Mouse (Mus musculus): ENCODE measurements around the gene Sf3a1.

The Sf3a1 gene

GRCm38 (mm10) chr11:4134986-4135935 is 24.9 kb upstream of the Sf3a1 start, which contains the start of gene Rnf215:
Gene Rnf215 (plus strand): TSS chr11:4135202.
- whole genome bisulfite sequencing, result under 1% methylated on average over 66 of the region's 66 CpGs

DNA sequence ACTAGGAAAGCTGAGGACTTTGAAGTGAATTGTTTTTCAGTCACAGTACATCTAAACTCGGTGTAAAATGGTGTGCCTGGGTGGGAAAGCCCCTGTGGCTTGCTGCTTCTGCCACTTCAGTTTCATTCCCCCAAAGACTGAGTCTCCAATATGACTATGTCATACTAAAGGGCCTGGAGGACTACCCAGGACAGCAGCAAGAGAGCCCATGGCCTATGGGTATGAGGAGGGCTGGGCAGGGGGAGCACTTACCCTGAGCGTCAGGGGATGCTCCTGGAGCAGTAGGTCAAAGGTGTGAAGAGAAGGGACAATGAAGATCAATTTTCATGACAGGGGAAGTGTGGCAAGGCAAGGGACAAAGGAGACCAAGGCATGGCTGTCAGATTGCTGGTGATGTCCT is 21.2 kb upstream of the Sf3a1 start:
- WGBS, result 86% methylated on average over 2 of the region's 2 CpGs

- 75% methylated on average over 4 of the region's 4 CpGs for WGBS
Observed at GRCm38 (mm10) chr11:4142352-4142751, 17.8 kb upstream of the Sf3a1 start.

DNA sequence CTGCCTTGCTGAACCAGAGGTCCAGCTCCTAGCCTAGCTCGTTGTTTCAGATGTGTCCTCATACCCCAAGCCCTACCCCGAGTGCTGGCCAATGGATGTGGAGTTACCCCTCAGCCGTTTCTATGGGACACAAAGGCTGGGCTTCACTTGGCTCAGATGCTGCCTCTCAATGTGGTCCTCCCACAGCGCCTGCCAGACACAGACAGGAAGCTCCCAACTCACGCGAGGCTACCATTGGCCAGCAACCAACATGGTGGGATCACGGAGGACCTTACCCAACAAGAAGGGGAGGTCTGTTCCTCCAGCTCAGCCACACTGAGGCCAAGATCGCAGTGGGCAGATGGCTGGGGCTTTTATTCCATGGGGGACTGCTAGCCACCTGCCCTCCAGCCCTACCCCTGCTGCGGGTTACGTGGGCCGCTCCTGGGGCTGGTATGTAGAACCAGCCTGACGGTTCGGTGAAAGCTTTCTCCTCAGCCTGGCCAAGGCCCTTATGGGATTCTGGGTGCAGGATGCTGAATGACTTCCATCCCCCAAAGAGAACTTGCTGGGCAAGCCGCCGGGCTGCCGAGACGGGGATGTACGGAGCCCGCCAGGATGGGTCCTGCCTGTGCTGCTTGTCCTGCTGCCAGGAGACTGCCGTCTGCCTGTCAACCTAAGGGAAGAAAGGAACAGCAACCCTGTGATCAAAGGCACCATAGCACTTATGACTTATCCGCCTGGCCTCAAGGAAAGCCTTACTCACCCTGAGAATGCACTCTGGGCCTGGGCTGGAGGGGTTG is 16.7 kb upstream of the Sf3a1 start:
- 67% methylated on average over 21 of the region's 21 CpGs for WGBS

DNA sequence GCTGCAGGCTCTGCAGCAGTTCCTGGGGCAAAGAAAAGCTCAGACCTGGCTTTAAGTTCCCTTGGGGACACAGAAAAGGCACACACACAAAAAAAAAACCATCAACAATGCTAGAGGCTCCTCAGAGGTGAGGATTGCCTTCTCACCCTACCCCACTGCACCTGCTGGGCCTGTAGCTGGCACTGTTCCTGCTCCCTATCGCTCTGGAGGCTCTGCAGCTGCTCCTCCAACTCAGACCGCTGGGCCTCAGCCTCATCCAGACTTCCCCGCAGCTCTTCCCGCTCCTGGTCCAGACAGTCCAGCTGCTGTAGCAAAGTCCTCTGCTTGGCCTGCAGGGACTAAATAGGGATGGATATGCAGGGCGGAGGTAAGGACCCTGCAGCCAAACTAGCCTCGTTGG is 13.8 kb upstream of the Sf3a1 start:
- WGBS, result 64% methylated on average over 6 of the region's 6 CpGs

- 94% methylated on average over 10 of the region's 10 CpGs for WGBS
Observed at GRCm38 (mm10) chr11:4147098-4147497, 13.1 kb upstream of the Sf3a1 start.

GRCm38 (mm10) chr11:4148120-4148519 is 12.0 kb upstream of the Sf3a1 start:
- 81% methylated on average over 5 of the region's 5 CpGs for WGBS

GRCm38 (mm10) chr11:4148536-4149156 is 11.5 kb upstream of the Sf3a1 start:
- 83% methylated on average over 9 of the region's 9 CpGs for WGBS

DNA sequence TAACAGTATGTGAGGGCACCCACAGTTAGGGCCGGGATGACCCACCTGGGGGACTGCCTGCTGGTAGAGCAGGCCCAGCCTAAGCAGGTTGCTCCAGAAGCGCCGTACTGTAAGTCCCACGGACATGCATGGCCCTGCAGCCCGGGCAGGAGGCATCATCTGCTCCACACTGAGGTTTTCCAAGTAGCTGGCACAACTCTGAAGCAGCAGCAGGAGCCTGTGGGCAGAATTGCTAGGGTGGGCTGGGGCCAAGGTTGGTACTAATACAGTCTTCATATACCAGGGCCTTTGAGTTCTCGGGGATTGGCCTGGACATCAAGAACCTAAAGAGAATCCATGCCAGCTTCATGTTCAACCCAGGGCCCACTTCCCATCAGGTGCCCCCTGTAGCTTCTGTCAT is 10.3 kb upstream of the Sf3a1 start:
- WGBS, result 81% methylated on average over 6 of the region's 6 CpGs

DNA sequence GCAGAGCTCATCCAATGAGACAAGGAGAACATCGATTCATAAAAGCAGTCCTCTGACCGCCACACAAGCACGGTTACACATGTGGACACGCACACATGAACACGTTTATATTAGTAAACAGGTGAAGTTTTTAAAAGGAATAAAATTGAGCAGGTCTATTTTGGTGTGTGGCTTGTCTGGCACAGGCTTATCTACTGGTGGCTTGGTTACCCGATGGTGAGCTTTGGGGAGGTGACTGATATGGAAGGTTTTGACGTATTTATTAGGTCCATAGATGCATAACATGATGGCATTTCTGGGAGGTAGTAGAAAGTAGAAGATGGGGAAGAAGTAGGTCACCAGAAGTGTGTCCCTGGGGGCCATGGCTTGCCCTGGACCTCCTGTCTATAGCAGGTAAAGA is 6.5 kb upstream of the Sf3a1 start:
- 94% methylated on average over 7 of the region's 7 CpGs for WGBS

- 49% methylated on average over 5 of the region's 5 CpGs for WGBS
Observed at GRCm38 (mm10) chr11:4155641-4156040, 4.5 kb upstream of the Sf3a1 start.

GRCm38 (mm10) chr11:4158676-4159075 is 1.5 kb upstream of the Sf3a1 start:
- 54% methylated on average over 3 of the region's 3 CpGs for WGBS

GRCm38 (mm10) chr11:4160758-4161480 is 769 bp downstream of the Sf3a1 start:
- WGBS, result 4% methylated on average over 15 of the region's 15 CpGs

DNA sequence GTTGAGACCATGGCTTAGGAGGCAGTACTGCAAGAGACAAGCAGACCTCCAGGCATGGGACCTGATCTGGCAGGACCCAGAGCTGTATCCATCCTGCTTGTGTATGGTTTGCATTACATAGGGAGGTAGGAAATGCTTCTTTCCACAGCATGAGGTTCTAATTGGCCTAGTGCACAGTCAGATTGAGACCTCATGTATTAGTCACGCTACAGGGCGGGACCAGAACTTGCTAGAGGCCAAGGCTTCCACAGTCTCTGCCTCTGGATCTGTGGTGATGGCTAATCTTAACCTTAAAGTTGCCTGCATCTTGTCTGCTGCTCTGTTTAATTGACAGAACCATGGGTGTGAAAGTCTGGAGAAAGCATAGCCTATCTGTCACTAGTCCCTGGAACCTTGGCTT is 4.6 kb downstream of the Sf3a1 start:
- WGBS, result 75% methylated on average over 2 of the region's 2 CpGs

- 81% methylated on average over 7 of the region's 7 CpGs for WGBS
Observed at GRCm38 (mm10) chr11:4166467-4167090, 6.4 kb downstream of the Sf3a1 start.

DNA sequence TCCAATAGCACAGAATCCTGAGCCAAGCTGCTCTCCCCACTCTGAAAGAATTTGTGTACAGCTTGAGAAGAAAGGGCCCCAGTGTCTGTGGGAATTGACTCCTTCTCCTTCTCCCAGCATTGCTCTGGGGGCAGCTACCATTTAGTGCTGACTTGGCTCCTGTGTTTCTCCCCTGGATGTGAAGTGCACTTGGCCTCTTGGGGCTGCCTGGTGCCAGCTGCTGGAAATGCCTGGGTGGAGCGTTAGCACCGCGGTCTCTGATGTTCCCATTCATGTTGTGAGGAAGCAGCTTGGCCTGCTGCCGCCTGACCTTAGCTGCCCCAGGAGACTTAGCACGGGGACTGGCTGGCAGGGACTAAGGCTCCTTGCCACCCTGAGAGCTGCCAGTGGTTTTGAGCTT is 14.4 kb downstream of the Sf3a1 start:
- WGBS, result 32% methylated on average over 5 of the region's 5 CpGs

- 46% methylated on average over 4 of the region's 4 CpGs for WGBS
Observed at GRCm38 (mm10) chr11:4177716-4178115, 17.6 kb downstream of the Sf3a1 start.

GRCm38 (mm10) chr11:4182061-4182460 is 21.9 kb downstream of the Sf3a1 start:
- 13% methylated on average over 1 of the region's 1 CpGs for WGBS

- WGBS, result 53% methylated on average over 4 of the region's 4 CpGs
Observed at GRCm38 (mm10) chr11:4184251-4184952, 24.3 kb downstream of the Sf3a1 start.

- WGBS, result 65% methylated on average over 6 of the region's 6 CpGs
Observed at GRCm38 (mm10) chr11:4185480-4185879, 25.3 kb downstream of the Sf3a1 start.
